Mouse (Mus musculus) cortical plate, adult 2 months (tissue): Measurements from ENCODE around the gene Fcnb.

Experiments
- CTCF ChIP-seq: fragments of 200-500 bp; IDR thresholded peaks from 2 replicates; pipeline ENCODE4 v1.5.1; 2011; ENCODE audit warnings: mild to moderate bottlenecking, control low read depth, low read length; ENCODE audit not compliant: insufficient read depth; ENCODE audit errors: extremely low read depth
- POLR2A ChIP-seq: fragments of 200-500 bp; IDR thresholded peaks from 2 replicates; pipeline ENCODE4 v1.6.1; 2011; ENCODE audit warnings: mild to moderate bottlenecking, low read length, control low read depth; ENCODE audit not compliant: insufficient read depth; ENCODE audit errors: extremely low read depth

DNA sequence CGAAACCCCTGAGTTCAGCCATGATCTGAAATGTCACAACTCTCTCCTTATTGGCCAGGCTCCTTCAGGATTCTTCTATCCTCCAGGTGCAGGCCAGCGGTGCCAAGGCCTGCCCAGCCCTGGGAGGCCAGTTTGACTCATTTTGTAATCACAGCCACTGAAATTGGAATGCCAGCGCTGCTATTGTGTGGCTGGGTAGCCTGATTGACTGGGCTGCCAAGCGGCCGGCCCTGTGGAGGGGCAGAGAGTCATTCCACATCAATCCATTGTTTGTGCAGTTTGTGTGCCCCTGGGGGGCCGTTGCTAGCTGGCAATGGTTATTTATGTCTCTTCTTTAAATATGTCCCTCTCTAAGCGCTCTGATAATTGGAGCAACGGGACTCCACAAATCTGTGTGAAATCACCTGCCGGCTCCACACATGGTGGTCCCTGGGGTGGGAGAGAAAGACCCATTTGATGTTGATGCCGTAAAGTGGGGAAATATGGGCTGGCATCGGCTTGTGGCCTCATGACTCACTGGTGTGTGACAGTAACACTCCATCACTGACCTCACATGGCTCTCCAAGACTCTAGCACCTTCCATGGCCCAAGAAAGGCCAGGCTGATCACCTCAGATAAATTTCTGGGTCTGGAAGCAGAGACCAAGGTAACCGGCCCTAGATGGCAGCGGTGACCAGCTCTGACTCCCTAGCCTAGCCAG, 50.5 kb downstream of the Fcnb start:
- TF ChIP-seq CTCF = no peak
- TF ChIP-seq POLR2A = no peak
